Mouse (Mus musculus) T-cell, adult 66 days (primary cell): Measurements from ENCODE around the gene Gm8159. TPM values are rescaled to one million over a fixed set of nuclear protein-coding genes. Genes with fewer than 3 reads are reported as not detected.

ENCODE experiments used
- total RNA-seq, 2 experiments: library from RNA; stranded (reverse); gene quantifications; 3 replicates in 1 of 2; 4 replicates in 1 of 2; pipeline ENCODE4 v1.2.4; 2023

Gm8159 gene
- total RNA-seq = not detected

GRCm38 (mm10) chr14:4632052-4632451, at the start of gene Gm8159:
Gm8159 (plus strand) TSS chr14:4632352.

DNA sequence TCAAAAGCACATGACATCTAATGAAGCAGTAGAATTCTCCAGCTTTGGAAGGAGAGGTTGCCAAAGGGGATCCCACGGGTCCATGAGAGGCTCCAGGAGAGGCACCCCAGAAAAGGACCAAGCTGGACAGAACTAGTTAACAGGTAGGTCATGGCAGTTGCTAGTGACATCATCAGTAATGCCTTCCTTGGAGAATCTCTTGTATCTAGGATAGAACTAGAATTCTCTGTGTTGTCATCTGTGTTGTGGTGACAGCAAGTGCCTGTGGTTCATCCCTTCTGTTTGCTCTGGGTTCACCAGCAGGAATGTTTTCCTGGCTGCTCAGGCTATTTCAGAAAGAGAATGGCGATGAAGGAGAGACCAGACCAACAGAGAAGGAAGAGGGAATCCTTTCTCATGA, 31.7 kb downstream of the Gm8159 start, which contains the start of gene Gm3239:
Gene Gm3239, plus strand, starts transcription at position 301 of the 400 bp plus-strand sequence.

Other genes with a start within 250 kb of the Gm8159 start
- not detected for gene Gm3159, start 234.8 kb upstream of the Gm8159 start, total RNA-seq
- gene Gm3164, start 216.9 kb upstream of the Gm8159 start, total RNA-seq = not detected
- gene Gm3173, start 201.4 kb upstream of the Gm8159 start, total RNA-seq = not detected
- not detected for gene Gm3182, start 150.6 kb upstream of the Gm8159 start, total RNA-seq
- not detected for gene Gm3047, start 76.9 kb upstream of the Gm8159 start, total RNA-seq
- not detected for gene Gm3239, start 31.8 kb downstream of the Gm8159 start, total RNA-seq
- not detected for gene Gm7876, start 76.9 kb downstream of the Gm8159 start, total RNA-seq
- not detected for gene Gm3252, start 94.4 kb downstream of the Gm8159 start, total RNA-seq
- not detected for gene Gm9602, start 144.0 kb downstream of the Gm8159 start, total RNA-seq
- not detected for gene Gm3269, start 205.8 kb downstream of the Gm8159 start, total RNA-seq
- gene Gm3264, start 223.2 kb downstream of the Gm8159 start, total RNA-seq = not detected